Mouse (Mus musculus) embryonic facial prominence, embryonic 11.5 days (tissue): ENCODE data around the gene Olfr1112. TPM values are rescaled to one million over a fixed set of nuclear protein-coding genes. Genes with fewer than 3 reads are reported as not detected.
"Not testable (repeated sequence)": the region's sequence is repeated elsewhere in the genome, so short reads cannot be mapped to it uniquely, and the experiment has no call there.

ENCODE experiments used
- ATAC-seq: fragments of 200-750 bp; cut with Nextera tagmentation; replicated peaks from 2 replicates; pipeline ENCODE4 v1.8.0; 2017; ENCODE audit warnings: low read depth; ENCODE audit not compliant: insufficient number of reproducible peaks, low FRiP score, low TSS enrichment
- DNase-seq: peaks from one replicate; pipeline ENCODE4 v3.0.0-alpha.2; 2015; ENCODE audit warnings: low spot score
- H3K27ac ChIP-seq: fragments of 300-500 bp; sonication (generic); replicated peaks from 2 replicates; pipeline ENCODE4 v1.5.1; 2014; ENCODE audit warnings: mild to moderate bottlenecking, low read depth, low read length, control low read depth
- H3K27me3 ChIP-seq: fragments of 300-500 bp; sonication (generic); 2 replicates; pipeline ENCODE4 v1.6.1; 2014; ENCODE audit warnings: mild to moderate bottlenecking, low read length, moderate library complexity, mixed read lengths; ENCODE audit not compliant: control insufficient read depth, insufficient read depth
- H3K36me3 ChIP-seq: fragments of 300-500 bp; sonication (generic); replicated peaks from 2 replicates; pipeline ENCODE4 v1.6.1; 2014; ENCODE audit warnings: low read depth, mild to moderate bottlenecking, low read length, moderate library complexity, mixed read lengths; ENCODE audit not compliant: control insufficient read depth, insufficient read depth
- H3K4me1 ChIP-seq: fragments of 300-500 bp; sonication (generic); 2 replicates; pipeline ENCODE4 v1.6.1; 2014; ENCODE audit warnings: low read length, mixed read lengths; ENCODE audit not compliant: control insufficient read depth, insufficient read depth
- H3K4me2 ChIP-seq: fragments of 300-500 bp; sonication (generic); 2 replicates; pipeline ENCODE4 v1.6.1; 2014; ENCODE audit warnings: low read depth, mild to moderate bottlenecking, control low read depth, low read length, moderate library complexity
- H3K4me3 ChIP-seq: fragments of 300-500 bp; sonication (generic); 2 replicates; pipeline ENCODE4 v1.5.1; 2014; ENCODE audit warnings: low read depth, low read length, control low read depth
- H3K9ac ChIP-seq: fragments of 300-500 bp; sonication (generic); replicated peaks from 2 replicates; pipeline ENCODE4 v1.6.1; 2014; ENCODE audit warnings: mild to moderate bottlenecking, control low read depth, low read length
- H3K9me3 ChIP-seq: fragments of 300-500 bp; sonication (generic); replicated peaks from 2 replicates; pipeline ENCODE4 v1.6.1; 2016; ENCODE audit warnings: mild to moderate bottlenecking, low read length, inconsistent platforms, mixed read lengths; ENCODE audit not compliant: control insufficient read depth
- WGBS: fragments of 180-500 bp; shearing (Covaris S2); extraction: QIAGEN DNeasy Blood & Tissue Kit; methylation state at CpG from one replicate; pipeline ENCODE4 v1.1.7; 2014; 5-methylcytosine and 5-hydroxymethylcytosine counted together
- polyA plus RNA-seq: library from polyadenylated mRNA; unstranded; fragments of >200 nt; fragmentation: Nextera tagmentation; extraction: Ambion mirVana; gene quantifications from 2 replicates; pipeline ENCODE4 v1.2.1, GENCODE M21; 2014

Olfr1112 gene
- not detected in 2 replicates for polyA plus RNA-seq

DNA sequence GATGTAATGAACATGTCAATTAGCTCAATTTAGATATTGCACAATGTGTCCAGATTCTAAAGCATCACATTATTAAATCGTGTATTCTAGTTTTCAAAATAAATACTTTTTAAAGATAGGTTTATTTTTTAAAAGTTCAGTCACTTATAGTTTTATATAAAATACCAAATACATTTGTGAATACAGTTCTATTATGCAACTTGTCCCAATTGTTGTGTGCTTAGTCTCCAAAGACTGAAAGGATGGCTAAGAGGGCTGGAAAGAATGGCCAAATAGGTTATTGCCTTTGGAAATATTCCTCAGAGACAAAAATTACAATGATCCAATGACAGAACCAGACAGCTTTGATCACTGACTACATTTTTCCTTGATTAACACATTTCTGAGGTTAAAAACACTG lies at the start of gene Olfr1112:
Gene Olfr1112 (plus strand): TSS at position 301 of the 400 bp plus-strand sequence.
- H3K4me2 ChIP-seq = no peak within 1 kb of the TSS
- H3K27ac ChIP-seq = no peak within 1 kb of the TSS
- ATAC-seq (no peak), DNase-seq (no peak)
- H3K4me1 ChIP-seq = no peaks in the 10 kb centered on the region
- no peaks in the 10 kb centered on the region for H3K36me3 ChIP-seq
- no peaks in the 10 kb centered on the region for H3K9me3 ChIP-seq
- no peaks in the 10 kb centered on the region for H3K27me3 ChIP-seq
- H3K9ac ChIP-seq = no peak within 1 kb of the TSS
- no peak within 1 kb of the TSS for H3K4me3 ChIP-seq
- WGBS = 86% methylated on average over 1 of the region's 1 CpGs

DNA sequence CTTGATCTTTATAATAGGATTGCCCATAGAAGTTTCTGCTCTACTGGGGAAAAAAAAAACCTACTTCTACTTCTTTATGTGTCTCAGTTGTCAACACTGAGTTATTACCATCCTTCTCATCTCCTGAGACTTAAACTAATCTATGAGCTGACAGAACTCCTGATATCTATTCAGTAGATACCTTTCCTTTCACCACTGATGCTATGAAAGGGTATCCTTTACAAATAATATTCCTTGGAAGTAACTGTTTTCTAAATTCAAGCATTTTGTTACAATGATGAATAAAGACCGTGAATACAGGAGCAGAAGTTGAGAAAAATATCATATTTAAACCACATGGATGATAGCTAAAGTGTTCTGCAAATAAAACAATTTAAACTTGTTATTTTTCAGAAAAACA lies 47.4 kb upstream of the Olfr1112 start, which contains the start of gene Olfr1110:
Gene Olfr1110 (minus strand): TSS at position 101 of the 400 bp plus-strand sequence.
- H3K9ac ChIP-seq = no peak within 1 kb of the TSS
- no peaks in the 10 kb centered on the region for H3K27me3 ChIP-seq
- H3K4me1 ChIP-seq = no peaks in the 10 kb centered on the region
- H3K4me3 ChIP-seq = no peak within 1 kb of the TSS
- WGBS = 85% methylated on average over 1 of the region's 1 CpGs
- no peaks in the 10 kb centered on the region for H3K9me3 ChIP-seq
- no peak within 1 kb of the TSS for H3K27ac ChIP-seq
- no peak within 1 kb of the TSS for H3K4me2 ChIP-seq
- H3K36me3 ChIP-seq = no peaks in the 10 kb centered on the region
- ATAC-seq = no peak
- no peak for DNase-seq

DNA sequence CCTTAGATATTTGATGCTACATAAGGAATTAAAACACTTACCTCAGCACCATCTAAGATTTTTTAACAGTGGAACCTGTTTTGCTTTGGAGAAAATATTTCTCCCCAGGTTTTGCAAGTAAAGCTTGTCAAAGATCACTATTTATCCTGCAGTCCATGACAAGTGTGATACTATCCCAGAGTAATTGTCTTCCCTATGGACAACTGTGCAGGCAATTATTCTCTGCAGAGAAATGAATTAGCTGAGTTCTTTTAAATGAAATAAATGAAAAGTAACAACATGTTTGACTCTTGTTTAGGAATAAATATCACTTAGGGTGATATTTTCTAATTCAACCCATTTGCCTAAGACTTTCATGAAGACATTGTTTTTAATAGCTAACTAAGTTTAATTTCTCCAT lies 35.1 kb upstream of the Olfr1112 start, which contains the start of gene Olfr1111:
Gene Olfr1111 (minus strand): TSS at position 101 of the 400 bp plus-strand sequence.
- DNase-seq = no peak
- Histone ChIP-seq H3K4me1 (no peaks in the 10 kb centered on the region), H3K36me3 (no peaks in the 10 kb centered on the region), H3K27me3 (no peaks in the 10 kb centered on the region), H3K4me3 (no peak within 1 kb of the TSS), H3K4me2 (no peak within 1 kb of the TSS), H3K9ac (no peak within 1 kb of the TSS), H3K27ac (no peak within 1 kb of the TSS), H3K9me3 (no peaks in the 10 kb centered on the region)
- ATAC-seq = no peak

DNA sequence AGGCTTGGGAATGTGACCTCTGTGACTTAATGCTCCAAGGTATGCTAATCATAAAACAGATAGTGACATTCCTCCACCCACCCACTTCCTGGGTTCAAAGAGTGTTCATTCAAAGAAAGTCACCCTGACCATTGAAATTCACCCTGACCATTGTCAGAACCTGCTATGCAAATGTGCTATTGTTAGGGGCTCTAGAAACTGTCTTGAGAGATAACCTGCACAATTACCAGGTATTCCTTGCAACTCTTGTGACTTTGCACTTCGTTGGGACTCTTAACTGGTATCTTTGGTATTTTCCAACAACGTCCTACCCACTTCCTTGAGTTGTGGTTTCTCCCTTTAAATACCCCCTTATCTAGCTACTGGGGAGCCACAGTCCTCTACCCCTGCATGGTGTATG lies 19.9 kb upstream of the Olfr1112 start:
- ATAC-seq, H3K4me3 ChIP-seq, H3K9me3 ChIP-seq, H3K27ac ChIP-seq, DNase-seq, H3K27me3 ChIP-seq, H3K36me3 ChIP-seq, H3K4me1 ChIP-seq, H3K4me2 ChIP-seq, H3K9ac ChIP-seq: not testable (repeated sequence)
- 85% methylated on average over 2 of the region's 2 CpGs for WGBS

DNA sequence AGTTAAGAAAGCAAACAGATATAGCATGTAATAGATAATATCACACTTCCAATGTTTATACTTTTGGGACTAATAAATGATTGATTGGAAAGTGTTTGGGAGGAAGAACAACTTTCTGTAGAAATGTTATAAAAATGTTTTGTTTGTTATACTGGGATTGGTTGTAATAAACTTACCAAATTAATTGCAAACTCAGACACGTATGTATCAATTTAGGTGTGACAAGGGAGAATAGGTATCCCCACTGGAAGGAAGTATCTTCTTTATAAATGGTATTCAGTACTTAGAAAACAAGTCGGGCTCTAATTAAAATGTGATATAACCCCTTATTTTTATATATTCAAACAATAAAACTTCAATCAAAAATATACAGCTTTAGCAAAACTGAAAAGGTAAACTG lies 21.1 kb downstream of the Olfr1112 start, which contains the start of gene Olfr1113:
Gene Olfr1113 (plus strand): TSS at position 301 of the 400 bp plus-strand sequence.
- no peaks in the 10 kb centered on the region for H3K36me3 ChIP-seq
- H3K27me3 ChIP-seq = no peaks in the 10 kb centered on the region
- H3K4me2 ChIP-seq = no peak within 1 kb of the TSS
- DNase-seq (no peak), ATAC-seq (no peak)
- no peak within 1 kb of the TSS for H3K9ac ChIP-seq
- H3K27ac ChIP-seq = no peak within 1 kb of the TSS
- H3K9me3 ChIP-seq = no peaks in the 10 kb centered on the region
- H3K4me1 ChIP-seq = no peaks in the 10 kb centered on the region
- WGBS = 82% methylated on average over 2 of the region's 2 CpGs
- H3K4me3 ChIP-seq = no peak within 1 kb of the TSS

Other genes with a start within 250 kb of the Olfr1112 start
- not detected in 2 replicates for gene Olfr1099, start 227.1 kb upstream of the Olfr1112 start, polyA plus RNA-seq
- gene Olfr1100, start 207.8 kb upstream of the Olfr1112 start, polyA plus RNA-seq = not detected in 2 replicates
- not detected in 2 replicates for gene Olfr1101, start 196.6 kb upstream of the Olfr1112 start, polyA plus RNA-seq
- gene Olfr1102, start 189.4 kb upstream of the Olfr1112 start, polyA plus RNA-seq = not detected in 2 replicates
- not detected in 2 replicates for gene Olfr1104, start 160.7 kb upstream of the Olfr1112 start, polyA plus RNA-seq
- not detected in 2 replicates for gene Olfr1105, start 151.3 kb upstream of the Olfr1112 start, polyA plus RNA-seq
- not detected in 2 replicates for gene Olfr1106, start 135.5 kb upstream of the Olfr1112 start, polyA plus RNA-seq
- not detected in 2 replicates for gene Olfr1107, start 112.0 kb upstream of the Olfr1112 start, polyA plus RNA-seq
- not detected in 2 replicates for gene Olfr1109, start 91.8 kb upstream of the Olfr1112 start, polyA plus RNA-seq
- not detected in 2 replicates for gene Olfr259, start 73.2 kb upstream of the Olfr1112 start, polyA plus RNA-seq
- not detected in 2 replicates for gene Olfr1110, start 47.5 kb upstream of the Olfr1112 start, polyA plus RNA-seq
- gene Olfr1111, start 35.2 kb upstream of the Olfr1112 start, polyA plus RNA-seq = not detected in 2 replicates
- gene Olfr1113, start 21.2 kb downstream of the Olfr1112 start, polyA plus RNA-seq = not detected in 2 replicates
- gene Olfr1115, start 60.2 kb downstream of the Olfr1112 start, polyA plus RNA-seq = not detected in 2 replicates
- gene Olfr1116, start 79.7 kb downstream of the Olfr1112 start, polyA plus RNA-seq = not detected in 2 replicates
- not detected in 2 replicates for gene Olfr1118, start 119.8 kb downstream of the Olfr1112 start, polyA plus RNA-seq
- not detected in 2 replicates for gene Olfr1120, start 167.0 kb downstream of the Olfr1112 start, polyA plus RNA-seq
- not detected in 2 replicates for gene Olfr1121, start 182.1 kb downstream of the Olfr1112 start, polyA plus RNA-seq
- not detected in 2 replicates for gene Olfr1122, start 198.1 kb downstream of the Olfr1112 start, polyA plus RNA-seq
- not detected in 2 replicates for gene Olfr1123, start 228.8 kb downstream of the Olfr1112 start, polyA plus RNA-seq
- gene Olfr1124, start 242.5 kb downstream of the Olfr1112 start, polyA plus RNA-seq = not detected in 2 replicates